Mouse (Mus musculus): Measurements from ENCODE around the gene Gm14085. TPM values are rescaled to one million over a fixed set of nuclear protein-coding genes. Genes with fewer than 3 reads are reported as not detected.
"Not testable (repeated sequence)": the region's sequence is repeated elsewhere in the genome, so short reads cannot be mapped to it uniquely, and the experiment has no call there.

Gene Gm14085
- total and polyA plus RNA-seq, 3 experiments, result 0.45 to 1.3 (median 0.52) TPM

- intact Hi-C loops (cut with DNase I), result no loop called here
- DNase-seq, result no peak
- TF ChIP-seq POLR2A (IDR thresholded peaks at IDR 0.05; ENCODE audit: insufficient read depth, low read depth, low read length), result no peak
- no peak for TF ChIP-seq CTCF (IDR thresholded peaks at IDR 0.05)
- no peak for TF ChIP-seq EP300 (IDR thresholded peaks at IDR 0.05; ENCODE audit: insufficient read depth, low read depth, low read length)
- H3K27me3 ChIP-seq (ENCODE audit: control insufficient read depth, insufficient read depth, low read length), result no peaks in the 10 kb centered on the region
- H3K4me3 ChIP-seq, result no peak overlapping the region
- no peaks in the 10 kb centered on the region for H3K79me2 ChIP-seq (replicated peaks; ENCODE audit: control insufficient read depth, insufficient read depth, low read length)
- WGBS, result 86% methylated on average over 2 of the region's 2 CpGs
- H3K27ac ChIP-seq, result no peak overlapping the region
- no peaks in the 10 kb centered on the region for H3K4me1 ChIP-seq (ENCODE audit: control insufficient read depth, insufficient read depth, low read length)
- no peak overlapping the region for H3K9ac ChIP-seq (ENCODE audit: low read depth, low read length)
- H3K36me3 ChIP-seq (ENCODE audit: control insufficient read depth, insufficient read depth, low read length), result no peaks in the 10 kb centered on the region
Measured at GRCm38 (mm10) chr2:122486674-122487073, 1.9 kb downstream of the Gm14085 start.

- intact Hi-C loops (cut with DNase I); H3K4me1 ChIP-seq (ENCODE audit: control insufficient read depth, insufficient read depth, low read length); DNase-seq; H3K36me3 ChIP-seq (ENCODE audit: control insufficient read depth, insufficient read depth, low read length); H3K9ac ChIP-seq (ENCODE audit: low read depth, low read length); H3K27ac ChIP-seq; H3K4me3 ChIP-seq; H3K79me2 ChIP-seq (replicated peaks; ENCODE audit: control insufficient read depth, insufficient read depth, low read length); H3K27me3 ChIP-seq (ENCODE audit: control insufficient read depth, insufficient read depth, low read length): not testable (repeated sequence)
- WGBS, result 89% methylated on average over 1 of the region's 1 CpGs
- TF ChIP-seq CTCF (IDR thresholded peaks at IDR 0.05), result peak; percentile 44
Measured at GRCm38 (mm10) chr2:122529696-122530095, 45.0 kb downstream of the Gm14085 start.

GRCm38 (mm10) chr2:122531290-122531689, 46.5 kb downstream of the Gm14085 start:
- Histone ChIP-seq H3K4me1 (ENCODE audit: control insufficient read depth, insufficient read depth, low read length) (no peaks in the 10 kb centered on the region), H3K79me2 (replicated peaks; ENCODE audit: control insufficient read depth, insufficient read depth, low read length) (no peaks in the 10 kb centered on the region), H3K27me3 (ENCODE audit: control insufficient read depth, insufficient read depth, low read length) (no peaks in the 10 kb centered on the region), H3K9ac (ENCODE audit: low read depth, low read length) (no peak overlapping the region), H3K4me3 (no peak overlapping the region), H3K36me3 (ENCODE audit: control insufficient read depth, insufficient read depth, low read length) (no peaks in the 10 kb centered on the region), H3K27ac (no peak overlapping the region)
- WGBS, result 72% methylated on average over 7 of the region's 7 CpGs
- DNase-seq, result no peak
- no peak for TF ChIP-seq POLR2A (IDR thresholded peaks at IDR 0.05; ENCODE audit: insufficient read depth, low read depth, low read length)
- no peak for TF ChIP-seq EP300 (IDR thresholded peaks at IDR 0.05; ENCODE audit: insufficient read depth, low read depth, low read length)
- TF ChIP-seq CTCF (IDR thresholded peaks at IDR 0.05), result no peak
- intact Hi-C loops (cut with DNase I), result no loop called here

GRCm38 (mm10) chr2:122531726-122532125, 47.0 kb downstream of the Gm14085 start:
- H3K36me3 ChIP-seq (ENCODE audit: control insufficient read depth, insufficient read depth, low read length), result no peaks in the 10 kb centered on the region
- H3K27ac ChIP-seq, result no peak overlapping the region
- H3K27me3 ChIP-seq (ENCODE audit: control insufficient read depth, insufficient read depth, low read length), result no peaks in the 10 kb centered on the region
- no peaks in the 10 kb centered on the region for H3K79me2 ChIP-seq (replicated peaks; ENCODE audit: control insufficient read depth, insufficient read depth, low read length)
- 78% methylated on average over 2 of the region's 2 CpGs for WGBS
- TF ChIP-seq CTCF (IDR thresholded peaks at IDR 0.05) (no peak), POLR2A (IDR thresholded peaks at IDR 0.05; ENCODE audit: insufficient read depth, low read depth, low read length) (no peak), EP300 (IDR thresholded peaks at IDR 0.05; ENCODE audit: insufficient read depth, low read depth, low read length) (no peak)
- H3K9ac ChIP-seq (ENCODE audit: low read depth, low read length), result no peak overlapping the region
- DNase-seq, result no peak
- H3K4me1 ChIP-seq (ENCODE audit: control insufficient read depth, insufficient read depth, low read length), result no peaks in the 10 kb centered on the region
- no peak overlapping the region for H3K4me3 ChIP-seq
- intact Hi-C loops (cut with DNase I), result no loop called here

- Histone ChIP-seq H3K27me3 (ENCODE audit: control insufficient read depth, insufficient read depth, low read length) (no peaks in the 10 kb centered on the region), H3K4me1 (ENCODE audit: control insufficient read depth, insufficient read depth, low read length) (no peaks in the 10 kb centered on the region), H3K4me3 (no peak overlapping the region), H3K79me2 (replicated peaks; ENCODE audit: control insufficient read depth, insufficient read depth, low read length) (no peaks in the 10 kb centered on the region), H3K27ac (no peak overlapping the region), H3K36me3 (ENCODE audit: control insufficient read depth, insufficient read depth, low read length) (no peaks in the 10 kb centered on the region), H3K9ac (ENCODE audit: low read depth, low read length) (no peak overlapping the region)
- 58% methylated on average over 2 of the region's 2 CpGs for WGBS
- DNase-seq, result no peak
- intact Hi-C loops (cut with DNase I), result no loop called here
- TF ChIP-seq POLR2A (IDR thresholded peaks at IDR 0.05; ENCODE audit: insufficient read depth, low read depth, low read length), result no peak
- no peak for TF ChIP-seq CTCF (IDR thresholded peaks at IDR 0.05)
- TF ChIP-seq EP300 (IDR thresholded peaks at IDR 0.05; ENCODE audit: insufficient read depth, low read depth, low read length), result no peak
Measured at GRCm38 (mm10) chr2:122532136-122532801, 47.5 kb downstream of the Gm14085 start.

- WGBS, result 66% methylated on average over 2 of the region's 2 CpGs
- DNase-seq, result no peak
- intact Hi-C loops (cut with DNase I), result no loop called here
- H3K9ac ChIP-seq (ENCODE audit: low read depth, low read length), result no peak overlapping the region
- H3K4me1 ChIP-seq (ENCODE audit: control insufficient read depth, insufficient read depth, low read length), result no peaks in the 10 kb centered on the region
- H3K27ac ChIP-seq, result no peak overlapping the region
- H3K79me2 ChIP-seq (replicated peaks; ENCODE audit: control insufficient read depth, insufficient read depth, low read length), result no peaks in the 10 kb centered on the region
- no peaks in the 10 kb centered on the region for H3K36me3 ChIP-seq (ENCODE audit: control insufficient read depth, insufficient read depth, low read length)
- H3K4me3 ChIP-seq, result no peak overlapping the region
- TF ChIP-seq EP300 (IDR thresholded peaks at IDR 0.05; ENCODE audit: insufficient read depth, low read depth, low read length) (no peak), POLR2A (IDR thresholded peaks at IDR 0.05; ENCODE audit: insufficient read depth, low read depth, low read length) (no peak), CTCF (IDR thresholded peaks at IDR 0.05) (no peak)
- no peaks in the 10 kb centered on the region for H3K27me3 ChIP-seq (ENCODE audit: control insufficient read depth, insufficient read depth, low read length)
Measured at GRCm38 (mm10) chr2:122532802-122533186, 48.1 kb downstream of the Gm14085 start.
